Mouse (Mus musculus) forebrain, embryonic 13.5 days (tissue): ENCODE measurements at regions not wholly inside any gene's neighbourhood (a gene's known extent, or its start where the extent isn't known, plus 50 kb on each side); places are given as distances from the start of the nearest gene placed in this dataset.

Source experiments
- ATAC-seq: fragments of 200-750 bp; cut with Nextera tagmentation; 2 replicates; pipeline ENCODE4 v1.8.0; 2017
- H3K27ac ChIP-seq: fragments of 300-500 bp; sonication (generic); 2 replicates; pipeline ENCODE4 v1.5.1; 2015; ENCODE audit warnings: inconsistent platforms, mild to moderate bottlenecking, moderate library complexity
- H3K27me3 ChIP-seq: fragments of 300-500 bp; sonication (generic); 2 replicates; pipeline ENCODE4 v1.6.1; 2015; ENCODE audit warnings: mild to moderate bottlenecking, inconsistent platforms
- H3K36me3 ChIP-seq: fragments of 300-500 bp; sonication (generic); 2 replicates; pipeline ENCODE4 v1.6.1; 2015; ENCODE audit warnings: mild to moderate bottlenecking, inconsistent platforms; ENCODE audit not compliant: poor library complexity, severe bottlenecking
- H3K4me1 ChIP-seq: fragments of 300-500 bp; sonication (generic); 2 replicates; pipeline ENCODE4 v1.6.1; 2015; ENCODE audit warnings: inconsistent platforms
- H3K4me2 ChIP-seq: fragments of 300-500 bp; sonication (generic); 2 replicates; pipeline ENCODE4 v1.6.1; 2015; ENCODE audit warnings: inconsistent platforms, mild to moderate bottlenecking, moderate library complexity
- H3K4me3 ChIP-seq: fragments of 300-500 bp; sonication (generic); 2 replicates; pipeline ENCODE4 v1.5.1; 2015; ENCODE audit warnings: mild to moderate bottlenecking, inconsistent platforms
- H3K9ac ChIP-seq: fragments of 300-500 bp; sonication (generic); 2 replicates; pipeline ENCODE4 v1.6.1; 2015; ENCODE audit warnings: mild to moderate bottlenecking, inconsistent platforms
- H3K9me3 ChIP-seq: fragments of 300-500 bp; sonication (generic); replicated peaks from 2 replicates; pipeline ENCODE4 v1.6.1; 2016; ENCODE audit warnings: inconsistent platforms
- WGBS: fragments of 180-500 bp; shearing (Covaris S2); methylation state at CpG from one replicate; pipeline ENCODE4 v1.1.7; 2015; 5-methylcytosine and 5-hydroxymethylcytosine counted together

DNA sequence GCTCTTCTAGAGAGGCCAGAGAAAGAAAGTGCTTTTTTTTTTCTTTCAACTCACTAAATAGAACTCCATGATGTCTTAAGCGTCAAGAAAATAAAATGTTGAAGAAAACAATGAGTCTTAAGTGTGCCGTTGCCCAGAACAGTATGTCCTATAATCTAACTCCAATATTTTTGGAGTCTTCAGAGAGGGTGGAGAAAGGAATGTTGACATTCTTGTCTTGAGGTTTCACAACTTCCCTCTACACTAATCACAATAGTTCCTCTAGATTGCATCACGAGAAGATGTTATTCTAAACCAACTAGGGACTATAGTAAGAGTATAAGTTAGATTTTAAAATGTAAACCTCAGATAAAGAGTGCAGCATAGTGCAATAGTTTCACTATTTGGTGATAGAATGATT, 367.1 kb upstream of the Kif2a start:
- Histone ChIP-seq H3K4me1 (no peaks in the 10 kb centered on the region), H3K9me3 (no peaks in the 10 kb centered on the region), H3K9ac (no peak overlapping the region), H3K36me3 (no peaks in the 10 kb centered on the region), H3K4me3 (no peak overlapping the region), H3K27ac (no peak overlapping the region), H3K27me3 (no peaks in the 10 kb centered on the region), H3K4me2 (no peak overlapping the region)
- no peak for ATAC-seq
- WGBS: 89% methylated on average over 3 of the region's 3 CpGs

- Histone ChIP-seq H3K27ac (no peak overlapping the region), H3K9ac (no peak overlapping the region), H3K9me3 (no peaks in the 10 kb centered on the region), H3K27me3 (no peaks in the 10 kb centered on the region), H3K4me1 (no peaks in the 10 kb centered on the region), H3K36me3 (no peaks in the 10 kb centered on the region), H3K4me3 (no peak overlapping the region), H3K4me2 (no peak overlapping the region)
- no peak for ATAC-seq
- 70% methylated on average over 1 of the region's 1 CpGs for WGBS
These were observed 356.1 kb upstream of the Kif2a start for GRCm38 (mm10) chr13:107378076-107378475.

GRCm38 (mm10) chr13:107372666-107373065, 350.7 kb upstream of the Kif2a start:
- WGBS: 86% methylated on average over 3 of the region's 3 CpGs
- ATAC-seq: no peak

DNA sequence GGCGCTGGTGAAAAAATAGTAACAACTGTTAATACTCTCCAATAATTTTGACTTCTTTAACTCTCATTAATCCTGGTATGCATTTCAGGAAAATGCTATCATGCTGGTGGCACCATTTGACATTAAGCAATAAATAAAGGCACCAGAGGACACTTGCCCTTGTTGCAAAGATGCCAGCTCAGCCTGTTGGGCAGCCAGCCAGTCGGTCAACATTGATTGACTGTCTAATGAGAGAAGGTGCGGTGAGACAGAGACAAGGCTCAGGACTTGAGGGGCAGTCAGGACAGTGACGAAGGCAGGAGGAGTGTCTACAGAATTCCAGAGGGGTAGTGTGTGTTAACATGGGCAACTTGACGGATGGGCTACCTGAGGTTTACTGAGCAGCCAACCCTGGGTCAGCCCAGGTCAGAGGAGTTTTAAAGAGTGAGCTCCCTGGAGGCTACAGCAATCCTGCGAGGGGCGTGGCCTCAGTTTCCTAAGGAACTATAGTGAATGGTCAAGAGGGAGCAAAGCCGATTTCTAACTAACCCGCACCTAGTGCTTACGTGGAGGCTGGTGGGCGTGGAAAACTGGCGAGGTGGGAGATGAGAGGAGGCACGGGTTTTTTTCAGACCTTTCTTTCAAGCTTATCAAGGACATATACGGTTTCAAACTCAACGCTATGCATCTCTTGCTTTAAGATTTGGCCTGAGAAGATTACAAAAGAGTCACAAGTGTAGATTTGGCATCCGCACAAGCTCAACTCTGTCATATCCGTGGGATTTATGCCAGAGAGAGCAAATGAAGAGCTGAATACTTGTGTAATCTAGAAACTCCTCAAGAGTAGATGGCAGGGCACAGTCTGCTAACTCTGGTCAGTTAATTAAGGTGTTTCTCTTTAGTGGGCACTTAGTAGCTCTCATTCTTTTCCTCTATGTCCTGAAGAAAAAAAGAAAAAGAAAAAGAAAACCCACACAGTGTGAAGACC, 350.0 kb upstream of the Kif2a start:
- no peaks in the 10 kb centered on the region for H3K9me3 ChIP-seq
- no peak overlapping the region for H3K27ac ChIP-seq
- ATAC-seq: no peak
- H3K36me3 ChIP-seq: no peaks in the 10 kb centered on the region
- no peak overlapping the region for H3K4me2 ChIP-seq
- no peak overlapping the region for H3K9ac ChIP-seq
- H3K4me1 ChIP-seq: no peaks in the 10 kb centered on the region
- 41% methylated on average over 17 of the region's 17 CpGs for WGBS
- H3K4me3 ChIP-seq: no peak overlapping the region
- H3K27me3 ChIP-seq: no peaks in the 10 kb centered on the region

More at GRCm38 (mm10) chr13:107372666-107373065, 350.7 kb upstream of the Kif2a start:
- H3K4me2 ChIP-seq: no peak overlapping the region
- no peaks in the 10 kb centered on the region for H3K4me1 ChIP-seq
- no peak overlapping the region for H3K9ac ChIP-seq
- H3K27ac ChIP-seq: no peak overlapping the region
- H3K27me3 ChIP-seq: no peaks in the 10 kb centered on the region
- no peaks in the 10 kb centered on the region for H3K36me3 ChIP-seq
- no peaks in the 10 kb centered on the region for H3K9me3 ChIP-seq
- H3K4me3 ChIP-seq: no peak overlapping the region

DNA sequence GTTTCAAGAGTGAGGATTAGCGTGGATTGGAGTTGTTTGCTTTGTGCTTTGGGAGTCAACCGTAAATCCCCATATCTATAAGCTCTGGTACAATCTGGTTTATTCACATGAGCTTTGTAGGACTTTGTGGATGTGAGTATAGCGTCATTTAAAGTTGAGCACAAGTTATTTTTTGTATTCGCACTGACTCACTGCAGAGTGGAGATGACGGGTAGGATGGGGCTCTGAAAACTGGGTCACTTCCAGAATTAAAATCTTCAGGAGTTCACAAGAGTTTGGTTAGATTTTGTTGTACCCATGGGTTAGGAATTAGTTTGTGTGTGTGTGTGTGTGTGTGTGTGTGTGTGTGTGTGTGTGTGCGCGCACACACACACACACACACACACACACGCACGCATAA, 345.7 kb upstream of the Kif2a start:
- Histone ChIP-seq H3K27me3 (no peaks in the 10 kb centered on the region), H3K4me1 (no peaks in the 10 kb centered on the region), H3K27ac (no peak overlapping the region), H3K4me3 (no peak overlapping the region), H3K9me3 (no peaks in the 10 kb centered on the region), H3K4me2 (no peak overlapping the region), H3K36me3 (no peaks in the 10 kb centered on the region), H3K9ac (no peak overlapping the region)
- no peak for ATAC-seq
- WGBS: 93% methylated on average over 9 of the region's 9 CpGs

DNA sequence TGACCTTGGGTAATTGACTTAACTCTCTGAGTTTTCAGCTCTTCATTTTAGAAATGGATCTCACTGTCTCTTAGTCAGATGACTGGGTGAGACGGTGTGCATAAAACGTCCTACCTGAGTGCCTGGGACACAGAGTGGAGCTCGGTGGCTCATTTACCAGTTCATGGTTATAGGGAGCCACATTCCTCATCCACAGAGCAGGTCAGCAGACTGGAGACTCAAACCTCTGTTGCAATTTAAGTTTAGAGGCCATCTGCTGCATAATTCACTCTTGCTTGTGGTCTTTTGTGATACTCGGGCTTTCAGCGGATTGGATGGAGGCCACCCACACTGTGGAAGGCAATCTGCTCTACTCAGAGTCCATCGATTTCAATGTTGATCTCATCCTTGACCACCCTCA, 343.8 kb upstream of the Kif2a start:
- WGBS: 84% methylated on average over 6 of the region's 6 CpGs
- no peak for ATAC-seq
- H3K4me3 ChIP-seq: no peak overlapping the region
- H3K4me1 ChIP-seq: no peaks in the 10 kb centered on the region
- no peak overlapping the region for H3K9ac ChIP-seq
- no peak overlapping the region for H3K4me2 ChIP-seq
- H3K9me3 ChIP-seq: no peaks in the 10 kb centered on the region
- no peaks in the 10 kb centered on the region for H3K36me3 ChIP-seq
- no peak overlapping the region for H3K27ac ChIP-seq
- no peaks in the 10 kb centered on the region for H3K27me3 ChIP-seq

- no peaks in the 10 kb centered on the region for H3K4me1 ChIP-seq
- no peaks in the 10 kb centered on the region for H3K36me3 ChIP-seq
- no peaks in the 10 kb centered on the region for H3K27me3 ChIP-seq
- ATAC-seq: no peak
- H3K9me3 ChIP-seq: no peaks in the 10 kb centered on the region
- no peak overlapping the region for H3K9ac ChIP-seq
- 77% methylated on average over 7 of the region's 7 CpGs for WGBS
- no peak overlapping the region for H3K4me2 ChIP-seq
- no peak overlapping the region for H3K4me3 ChIP-seq
- H3K27ac ChIP-seq: no peak overlapping the region
These were observed 343.3 kb upstream of the Kif2a start for GRCm38 (mm10) chr13:107365241-107365640.

DNA sequence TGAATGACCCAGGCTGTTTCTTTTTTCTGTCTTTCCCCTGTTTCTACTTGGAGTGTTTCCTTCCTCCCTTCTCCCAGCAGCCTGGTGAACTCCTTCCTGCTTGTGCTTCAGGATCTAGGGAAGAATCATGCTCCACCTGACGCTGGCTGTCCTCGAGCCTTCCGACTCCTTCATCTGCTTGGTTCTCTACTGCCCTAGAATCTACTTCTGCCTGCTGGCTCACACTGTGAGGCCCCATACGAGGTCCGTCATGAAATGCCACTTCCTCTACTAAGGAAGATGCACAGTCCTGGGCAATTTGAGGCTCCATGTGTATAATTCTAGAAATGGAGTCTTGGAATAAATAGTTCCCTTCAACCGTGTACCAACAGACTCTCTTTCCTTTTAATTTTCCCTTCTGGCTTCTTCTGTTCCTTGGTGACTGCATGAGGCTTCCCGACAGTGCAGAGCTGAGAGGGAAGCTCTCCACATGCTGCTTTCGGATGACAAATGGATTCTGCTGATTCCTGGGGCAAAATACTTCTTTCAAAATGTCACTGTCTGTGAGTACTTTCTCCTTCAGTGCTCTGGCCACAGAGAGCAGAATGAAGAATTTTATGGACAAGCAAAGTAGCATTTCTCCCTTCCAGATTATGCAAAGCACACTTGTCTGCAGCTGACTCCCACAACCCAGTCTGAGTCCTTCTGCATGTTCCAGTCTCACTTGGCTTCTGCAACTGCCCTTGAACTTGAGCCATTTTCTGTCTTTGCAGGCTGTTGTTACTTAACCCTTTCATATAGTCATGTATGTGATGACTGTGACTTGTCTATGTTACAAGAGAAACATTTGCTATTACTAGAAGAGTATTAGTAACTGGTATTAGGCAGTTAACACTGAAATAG, 341.1 kb upstream of the Kif2a start:
- WGBS: 86% methylated on average over 8 of the region's 8 CpGs
- ATAC-seq: no peak

DNA sequence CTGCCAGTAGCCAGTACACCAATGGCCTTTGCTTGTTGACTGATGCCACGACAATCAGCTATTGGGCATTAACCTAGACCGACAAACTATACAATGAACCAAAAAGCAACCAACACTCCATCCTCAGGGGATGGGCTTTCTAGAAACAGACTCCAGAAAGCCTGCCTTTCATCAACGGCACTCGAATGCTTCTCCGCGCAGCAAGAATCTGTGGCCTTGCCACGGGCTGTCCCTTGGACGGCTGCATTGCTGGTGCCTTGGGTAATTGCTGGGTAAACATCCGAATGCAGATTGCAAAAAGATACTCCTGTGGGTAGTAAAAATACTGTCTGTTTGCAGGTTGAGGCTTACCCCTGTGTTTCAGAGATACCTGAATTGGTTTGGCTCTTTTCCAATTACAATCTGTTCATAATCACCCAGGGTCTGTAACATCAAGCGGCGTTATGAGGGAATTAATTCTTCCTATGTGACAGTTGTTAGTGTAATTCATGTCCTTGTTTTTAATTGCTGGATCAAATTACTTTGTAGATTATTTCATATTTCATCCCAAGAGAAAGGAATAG, 319.0 kb upstream of the Kif2a start:
- Histone ChIP-seq H3K27me3 (no peaks in the 10 kb centered on the region), H3K4me3 (no peak overlapping the region), H3K4me2 (no peak overlapping the region), H3K4me1 (peaks cover 18% of the 10 kb centered on the region), H3K36me3 (no peaks in the 10 kb centered on the region), H3K27ac (no peak overlapping the region), H3K9me3 (no peaks in the 10 kb centered on the region), H3K9ac (no peak overlapping the region)
- no peak for ATAC-seq
- WGBS: 80% methylated on average over 11 of the region's 11 CpGs

More for the DNA sequence above, 341.1 kb upstream of the Kif2a start:
- H3K4me3 ChIP-seq: no peak overlapping the region
- H3K9ac ChIP-seq: no peak overlapping the region
- no peak overlapping the region for H3K4me2 ChIP-seq
- H3K27ac ChIP-seq: no peak overlapping the region
- no peaks in the 10 kb centered on the region for H3K36me3 ChIP-seq
- H3K27me3 ChIP-seq: no peaks in the 10 kb centered on the region
- no peaks in the 10 kb centered on the region for H3K9me3 ChIP-seq
- no peaks in the 10 kb centered on the region for H3K4me1 ChIP-seq

GRCm38 (mm10) chr13:107338111-107338510, 316.2 kb upstream of the Kif2a start:
- H3K4me2 ChIP-seq: no peak overlapping the region
- 0 out of 2 replicates have a peak overlapping the region, but pooled peaks have one; percentile 18 for H3K9ac ChIP-seq
- no peak overlapping the region for H3K4me3 ChIP-seq
- no peaks in the 10 kb centered on the region for H3K36me3 ChIP-seq
- H3K9me3 ChIP-seq: no peaks in the 10 kb centered on the region
- H3K27me3 ChIP-seq: no peaks in the 10 kb centered on the region
- ATAC-seq: no peak
- WGBS: 84% methylated on average over 12 of the region's 12 CpGs
- H3K4me1 ChIP-seq: peaks cover 18% of the 10 kb centered on the region
- no peak overlapping the region for H3K27ac ChIP-seq

- Histone ChIP-seq H3K9me3 (no peaks in the 10 kb centered on the region), H3K36me3 (no peaks in the 10 kb centered on the region), H3K4me3 (no peak overlapping the region), H3K27me3 (no peaks in the 10 kb centered on the region), H3K4me1 (peaks cover 18% of the 10 kb centered on the region), H3K27ac (no peak overlapping the region), H3K4me2 (no peak overlapping the region), H3K9ac (no peak overlapping the region)
- ATAC-seq: peak; percentile 50; the same call in 1 of the 2 replicates
- 55% methylated on average over 10 of the region's 10 CpGs for WGBS
These were observed 315.2 kb upstream of the Kif2a start for GRCm38 (mm10) chr13:107337111-107337510.

DNA sequence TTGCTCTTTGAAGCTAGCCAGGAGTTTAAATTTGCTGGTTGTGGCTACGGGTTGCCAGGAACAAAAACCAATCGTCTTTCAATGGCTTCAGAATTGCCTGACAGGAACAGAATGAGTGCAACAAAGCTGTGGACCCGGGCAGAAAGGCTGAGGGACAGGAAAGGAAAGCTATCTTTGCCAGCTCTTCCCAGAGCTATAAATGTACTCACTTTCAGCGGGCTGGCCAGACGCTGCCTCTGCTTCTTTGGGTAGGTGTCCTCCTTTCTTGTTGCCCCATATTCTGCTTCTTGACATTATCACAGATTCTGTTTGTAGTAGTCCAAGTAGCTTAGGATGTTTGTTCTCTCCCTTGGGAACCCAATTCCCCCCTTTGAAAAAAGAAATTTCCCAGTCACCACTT, 307.4 kb upstream of the Kif2a start:
- Histone ChIP-seq H3K27ac (no peak overlapping the region), H3K4me2 (no peak overlapping the region), H3K27me3 (no peaks in the 10 kb centered on the region), H3K9me3 (no peaks in the 10 kb centered on the region), H3K9ac (no peak overlapping the region), H3K4me1 (peaks cover 8% of the 10 kb centered on the region), H3K4me3 (no peak overlapping the region), H3K36me3 (no peaks in the 10 kb centered on the region)
- WGBS: 73% methylated on average over 5 of the region's 5 CpGs
- no peak for ATAC-seq
